Mouse (Mus musculus) ES-E14 (cell line): ENCODE data around the gene Pfdn2. TPM values are rescaled to one million over a fixed set of nuclear protein-coding genes. Genes with fewer than 3 reads are reported as not detected.
A peak's percentile ranks its signal among the peaks of the same experiment; 100 is the strongest.

Experiments
- DNase-seq: peaks from one replicate; pipeline ENCODE4 v3.0.0-alpha.2; 2013; ENCODE audit warnings: low read depth, low spot score
- H3K27ac ChIP-seq: 2 replicates; pipeline ENCODE4 v1.5.1; 2012; ENCODE audit warnings: low read depth, mild to moderate bottlenecking, low read length, moderate library complexity, mixed read lengths; ENCODE audit not compliant: poor library complexity, insufficient read depth, severe bottlenecking
- H3K36me3 ChIP-seq: 2 replicates; pipeline ENCODE4 v1.6.1; 2012; ENCODE audit warnings: mild to moderate bottlenecking, low read length, moderate library complexity, mixed read lengths; ENCODE audit not compliant: control insufficient read depth, poor library complexity, insufficient read depth, severe bottlenecking
- H3K4me1 ChIP-seq, 2 experiments: fragments of 150-350 bp in 1 of 2; sonication (generic) in 1 of 2; 2 replicates each; pipeline ENCODE4 v1.6.1; 2012; ENCODE audit warnings: low read length in 2 of 2, mild to moderate bottlenecking in 1 of 2, mixed read lengths in 1 of 2; ENCODE audit not compliant: control insufficient read depth in 2 of 2, insufficient read depth in 2 of 2, poor library complexity in 1 of 2
- H3K4me3 ChIP-seq, 2 experiments: fragments of 150-350 bp in 1 of 2; sonication (generic) in 1 of 2; 2 replicates each; pipeline ENCODE4 v1.5.1; 2012; ENCODE audit warnings: low read length in 2 of 2, low read depth in 1 of 2, mild to moderate bottlenecking in 1 of 2, mixed read lengths in 1 of 2; ENCODE audit not compliant: insufficient read depth in 1 of 2, poor library complexity in 1 of 2, severe bottlenecking in 1 of 2
- H3K9ac ChIP-seq: 2 replicates; pipeline ENCODE4 v1.6.1; 2012; ENCODE audit warnings: low read depth, mild to moderate bottlenecking, low read length, mixed read lengths; ENCODE audit not compliant: poor library complexity, insufficient read depth, severe bottlenecking
- H3K9me3 ChIP-seq: fragments of 150-350 bp; sonication (generic); 2 replicates; pipeline ENCODE4 v1.6.1; 2012; ENCODE audit warnings: low read depth, mild to moderate bottlenecking, low read length; ENCODE audit not compliant: control insufficient read depth, insufficient read depth
- CHD2 ChIP-seq: IDR thresholded peaks from 2 replicates; pipeline ENCODE4 v1.6.1; 2014; ENCODE audit warnings: mild to moderate bottlenecking, low read depth, low read length, inconsistent platforms
- HCFC1 ChIP-seq: IDR thresholded peaks from 2 replicates; pipeline ENCODE4 v1.6.1; 2012; ENCODE audit warnings: low read length, inconsistent platforms, borderline replicate concordance; ENCODE audit not compliant: insufficient read depth
- MAFK ChIP-seq: IDR thresholded peaks from 2 replicates; pipeline ENCODE4 v1.6.1; 2014; ENCODE audit warnings: mild to moderate bottlenecking, low read depth, low read length, inconsistent platforms; ENCODE audit not compliant: insufficient read depth
- ZC3H11A ChIP-seq: IDR thresholded peaks from 2 replicates; pipeline ENCODE4 v1.6.1; 2012; ENCODE audit warnings: low read depth, mild to moderate bottlenecking, inconsistent platforms, low read length, borderline replicate concordance
- ZNF384 ChIP-seq: IDR thresholded peaks from 2 replicates; pipeline ENCODE4 v1.6.1; 2012; ENCODE audit warnings: low read depth, low read length, inconsistent platforms
- in situ Hi-C, 2 experiments: fragments of 600-800 bp; cut with MboI; formaldehyde crosslinking; loops; one replicate each; pipeline ENCODE4 v1.15.1; 2025; ENCODE audit warnings: low sequenced_read_pairs in 2 of 2, inconsistent platforms in 1 of 2; ENCODE audit not compliant: unreplicated experiment in 2 of 2
- total RNA-seq: library from RNA; depleted of rRNA; stranded (reverse); fragments of 300-350 nt; gene quantifications from 2 replicates; pipeline ENCODE4 v1.2.3, GENCODE M21; 2012; rRNA removed

Pfdn2 gene
- total RNA-seq, 1 experiment = 41.6 TPM

DNA sequence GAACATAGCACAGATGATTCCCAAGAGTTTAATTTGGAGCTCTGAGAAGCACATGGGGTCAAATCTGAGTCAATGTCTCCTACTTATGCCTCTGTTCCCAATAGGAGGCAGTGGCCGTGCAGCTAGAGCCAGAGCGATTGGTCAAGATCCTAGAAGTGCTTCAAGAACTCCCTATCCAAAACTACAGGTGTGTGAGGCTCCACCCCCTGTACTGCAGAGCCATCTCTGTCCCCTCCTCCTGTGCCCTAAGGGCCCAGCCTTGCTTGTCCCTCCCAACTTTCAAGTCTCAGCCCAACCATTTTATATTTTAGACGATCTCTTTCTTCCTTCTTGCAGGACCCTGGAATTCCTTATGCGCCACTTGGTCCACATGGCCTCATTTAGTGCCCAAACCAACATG, 56.4 kb downstream of the Pfdn2 start:
- TF ChIP-seq MAFK (no peak), ZNF384 (no peak), CHD2 (no peak), HCFC1 (no peak), ZC3H11A (no peak)
- in situ Hi-C loops = no loop called here
- no peaks in the 10 kb centered on the region; the same call in 1 of the 2 replicates for H3K36me3 ChIP-seq

DNA sequence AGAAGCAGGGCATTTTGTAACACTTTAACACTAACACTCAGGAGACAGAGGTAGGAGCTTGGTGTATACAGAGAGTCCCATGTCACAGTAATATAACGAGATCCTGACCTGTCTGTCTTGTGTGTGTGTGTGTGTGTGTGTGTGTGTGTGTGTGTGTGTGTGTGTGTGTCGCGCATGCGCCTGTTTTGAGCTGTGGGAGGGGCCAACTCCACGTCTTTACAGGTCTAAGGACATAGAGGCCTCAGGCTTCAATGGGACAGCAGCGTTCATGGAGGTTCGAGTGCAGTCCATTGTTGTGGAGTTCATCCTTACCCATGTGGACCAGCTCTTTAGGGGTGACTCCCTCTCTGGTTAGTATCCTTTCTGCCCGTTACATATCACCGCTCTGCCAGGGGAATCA, 57.5 kb downstream of the Pfdn2 start:
- peaks cover 3 to 10% of the 10 kb centered on the region in 2 experiments; a peak in 1 of 4 replicates for H3K4me1 ChIP-seq
- no peaks in the 10 kb centered on the region; the same call in 1 of the 2 replicates for H3K36me3 ChIP-seq
- H3K9me3 ChIP-seq = no peaks in the 10 kb centered on the region
- no peak overlapping the region for H3K4me3 ChIP-seq
- TF ChIP-seq ZC3H11A (no peak), MAFK (no peak), HCFC1 (no peak), CHD2 (no peak), ZNF384 (no peak)
- DNase-seq = no peak
- in situ Hi-C loops = no loop called here
- H3K9ac ChIP-seq = no peak overlapping the region; the same call in 1 of the 2 replicates
- no peak overlapping the region for H3K27ac ChIP-seq

More for the DNA sequence above, 56.4 kb downstream of the Pfdn2 start:
- H3K9ac ChIP-seq = no peak overlapping the region
- DNase-seq = no peak
- no peak overlapping the region; the same call in 1 of the 2 replicates for H3K27ac ChIP-seq
- peaks cover 3 to 10% of the 10 kb centered on the region in 2 experiments; a peak in 1 of 4 replicates for H3K4me1 ChIP-seq
- no peaks in the 10 kb centered on the region for H3K9me3 ChIP-seq
- peak overlapping the region; percentile 3 to 6; a peak in 1 of 4 replicates for H3K4me3 ChIP-seq

DNA sequence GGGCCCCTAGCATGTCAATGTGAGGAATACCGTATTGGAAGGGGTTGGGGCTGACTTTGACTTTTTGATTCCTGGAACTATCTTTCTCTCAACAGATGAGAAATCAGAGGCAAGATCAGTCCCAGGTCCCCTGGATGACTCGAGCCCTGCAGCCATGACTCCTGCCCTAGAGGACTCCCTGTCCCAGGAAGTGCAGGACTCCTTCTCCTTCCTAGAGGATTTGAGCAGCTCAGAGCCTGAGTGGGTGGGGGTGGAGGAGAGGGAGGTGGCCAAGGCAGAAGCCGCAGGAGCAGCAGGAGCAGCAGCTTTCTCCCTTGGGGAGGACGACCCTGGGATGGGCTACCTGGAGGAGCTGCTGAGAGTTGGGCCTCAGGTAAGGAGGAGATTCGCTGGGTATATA, 61.8 kb downstream of the Pfdn2 start:
- no peak overlapping the region for H3K27ac ChIP-seq
- H3K9ac ChIP-seq = no peak overlapping the region
- peaks cover 0 to 5% of the 10 kb centered on the region in 2 experiments; a peak in 1 of 4 replicates for H3K4me1 ChIP-seq
- H3K36me3 ChIP-seq = no peaks in the 10 kb centered on the region; the same call in 1 of the 2 replicates
- TF ChIP-seq HCFC1 = no peak
- TF ChIP-seq ZNF384 = no peak
- TF ChIP-seq MAFK = no peak
- no peak for TF ChIP-seq CHD2
- TF ChIP-seq ZC3H11A = no peak
- no peak for DNase-seq
- in situ Hi-C loops = no loop called here
- H3K4me3 ChIP-seq = no peak overlapping the region
- H3K9me3 ChIP-seq = no peaks in the 10 kb centered on the region

Other genes starting within 250 kb of the Pfdn2 start
- gene Cfap126, start 231.8 kb upstream of the Pfdn2 start, total RNA-seq = not detected in 2 replicates
- gene Sdhc, start 195.1 kb upstream of the Pfdn2 start, total RNA-seq = 55.0 and 57.9 TPM in 2 replicates
- gene Mpz, start 195.0 kb upstream of the Pfdn2 start, total RNA-seq = 0.36 TPM in 1 of 2 replicates, not detected in the other
- 0.63 and 2.2 TPM in 2 replicates for gene Pcp4l1, start 149.4 kb upstream of the Pfdn2 start, total RNA-seq
- gene Nr1i3, start 131.7 kb upstream of the Pfdn2 start, total RNA-seq = 0.71 and 1.2 TPM in 2 replicates
- 22.0 and 27.5 TPM in 2 replicates for gene Tomm40l, start 123.2 kb upstream of the Pfdn2 start, total RNA-seq
- gene Apoa2, start 120.6 kb upstream of the Pfdn2 start, total RNA-seq = 0.98 and 2.0 TPM in 2 replicates
- gene Fcer1g, start 111.3 kb upstream of the Pfdn2 start, total RNA-seq = 0.62 and 0.63 TPM in 2 replicates
- gene Adamts4, start 95.2 kb upstream of the Pfdn2 start, total RNA-seq = 3.9 and 4.5 TPM in 2 replicates
- 175 and 229 TPM in 2 replicates for gene Ndufs2, start 94.3 kb upstream of the Pfdn2 start, total RNA-seq
- gene B4galt3, start 75.3 kb upstream of the Pfdn2 start, total RNA-seq = 35.8 and 51.0 TPM in 2 replicates
- 15.5 and 23.6 TPM in 2 replicates for gene Ppox, start 64.5 kb upstream of the Pfdn2 start, total RNA-seq
- 23.1 and 30.7 TPM in 2 replicates for gene Usp21, start 57.7 kb upstream of the Pfdn2 start, total RNA-seq
- gene Ufc1, start 50.6 kb upstream of the Pfdn2 start, total RNA-seq = 59.1 and 78.8 TPM in 2 replicates
- 23.9 and 25.7 TPM in 2 replicates for gene Dedd, start 16.5 kb upstream of the Pfdn2 start, total RNA-seq
- gene Nit1, start within 50 bp of the Pfdn2 start, total RNA-seq = 18.1 and 24.4 TPM in 2 replicates
- gene Klhdc9, start 15.1 kb downstream of the Pfdn2 start, total RNA-seq = 0.85 and 1.1 TPM in 2 replicates
- 1.9 and 3.0 TPM in 2 replicates for gene Nectin4, start 24.4 kb downstream of the Pfdn2 start, total RNA-seq
- 8.0 and 9.0 TPM in 2 replicates for gene Arhgap30, start 43.3 kb downstream of the Pfdn2 start, total RNA-seq
- gene Usf1, start 65.6 kb downstream of the Pfdn2 start, total RNA-seq = 151 and 164 TPM in 2 replicates
- gene Tstd1, start 73.2 kb downstream of the Pfdn2 start, total RNA-seq = 6.2 and 11.2 TPM in 2 replicates
- gene F11r, start 91.9 kb downstream of the Pfdn2 start, total RNA-seq = 74.9 and 132 TPM in 2 replicates
- gene Alyref2, start 157.8 kb downstream of the Pfdn2 start, total RNA-seq = 3.2 and 4.0 TPM in 2 replicates
- not detected in 2 replicates for gene Itln1, start 189.6 kb downstream of the Pfdn2 start, total RNA-seq
- gene Cd244a, start 213.5 kb downstream of the Pfdn2 start, total RNA-seq = not detected in 2 replicates